Mouse (Mus musculus) liver, postnatal 0 days (tissue): ENCODE data around the gene Prkra. TPM values are rescaled to one million over a fixed set of nuclear protein-coding genes. Genes with fewer than 3 reads are reported as not detected.

Experiments used
- ATAC-seq: fragments of 200-750 bp; cut with Nextera tagmentation; 2 replicates; pipeline ENCODE4 v1.8.0; 2017; ENCODE audit warnings: mild to moderate bottlenecking, moderate library complexity
- DNase-seq: peaks from one replicate; pipeline ENCODE4 v3.0.0-alpha.2; 2016
- H3K27ac ChIP-seq: fragments of 300-500 bp; sonication (generic); 2 replicates; pipeline ENCODE4 v1.5.1; 2014; ENCODE audit warnings: antibody characterized with exemption, moderate library complexity, mild to moderate bottlenecking, low read depth
- H3K27me3 ChIP-seq: fragments of 300-500 bp; sonication (generic); 2 replicates; pipeline ENCODE4 v1.6.1; 2014; ENCODE audit warnings: low read length, control low read depth, mixed read lengths; ENCODE audit not compliant: insufficient read depth
- H3K36me3 ChIP-seq: fragments of 300-500 bp; sonication (generic); replicated peaks from 2 replicates; pipeline ENCODE4 v1.6.1; 2014; ENCODE audit warnings: mild to moderate bottlenecking, control low read depth, low read length, moderate library complexity, mixed read lengths; ENCODE audit not compliant: insufficient read depth
- H3K4me1 ChIP-seq: fragments of 300-500 bp; sonication (generic); 2 replicates; pipeline ENCODE4 v1.6.1; 2014; ENCODE audit warnings: antibody characterized with exemption, mild to moderate bottlenecking, control low read depth; ENCODE audit not compliant: insufficient read depth
- H3K4me2 ChIP-seq: fragments of 300-500 bp; sonication (generic); 2 replicates; pipeline ENCODE4 v1.6.1; 2014; ENCODE audit warnings: low read depth, mild to moderate bottlenecking, low read length, moderate library complexity, mixed read lengths
- H3K4me3 ChIP-seq: fragments of 300-500 bp; sonication (generic); 2 replicates; pipeline ENCODE4 v1.5.1; 2014; ENCODE audit warnings: low read depth, low read length
- H3K9ac ChIP-seq: fragments of 300-500 bp; sonication (generic); replicated peaks from 2 replicates; pipeline ENCODE4 v1.6.1; 2014; ENCODE audit warnings: mild to moderate bottlenecking, moderate library complexity
- H3K9me3 ChIP-seq: fragments of 300-500 bp; sonication (generic); 2 replicates; pipeline ENCODE4 v1.6.1; 2016; ENCODE audit warnings: mild to moderate bottlenecking, control low read depth, low read length, mixed read lengths
- CTCF ChIP-seq: sonication (generic); IDR thresholded peaks from 2 replicates; pipeline ENCODE4 v1.5.1; 2016; ENCODE audit warnings: antibody characterized with exemption, low read depth
- EP300 ChIP-seq: IDR thresholded peaks from 2 replicates; pipeline ENCODE4 v1.6.1; 2016; ENCODE audit warnings: antibody characterized with exemption, low read depth, mild to moderate bottlenecking
- WGBS: fragments of 180-500 bp; shearing (Covaris S2); extraction: QIAGEN DNeasy Blood & Tissue Kit; methylation state at CpG from one replicate; pipeline ENCODE4 v1.1.7; 2014; ENCODE audit not compliant: insufficient replicate concordance; 5-methylcytosine and 5-hydroxymethylcytosine counted together
- polyA plus RNA-seq: library from polyadenylated mRNA; unstranded; fragments of >200 nt; fragmentation: Nextera tagmentation; extraction: Ambion mirVana; gene quantifications from 2 replicates; pipeline ENCODE4 v1.2.1, GENCODE M21; 2015

The Prkra gene
- polyA plus RNA-seq, 1 experiment from 2014 or later: 7.7 TPM

DNA sequence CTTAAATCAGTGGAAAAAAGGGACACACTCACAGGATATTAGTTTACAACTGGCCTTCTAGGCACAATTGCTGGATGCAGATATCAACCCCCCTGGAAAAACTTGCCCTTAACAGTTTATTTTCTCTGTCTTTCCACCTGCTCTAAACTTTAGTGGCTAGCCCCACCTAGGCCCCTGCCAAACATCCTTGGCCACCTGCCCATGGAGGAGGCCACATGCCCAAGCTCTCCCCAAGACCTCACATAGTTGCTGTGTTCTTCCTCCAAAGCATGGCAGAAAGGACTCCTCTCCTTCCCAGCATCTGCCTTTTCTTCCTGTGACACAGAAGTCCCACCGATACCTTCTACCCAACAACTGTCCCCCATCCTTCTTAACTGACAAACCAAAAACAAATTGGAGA, 45.6 kb downstream of the Prkra start:
- no peak overlapping the region for H3K4me2 ChIP-seq
- no peak overlapping the region for H3K9ac ChIP-seq
- H3K27ac ChIP-seq: no peak overlapping the region
- DNase-seq (no peak), ATAC-seq (no peak)
- TF ChIP-seq EP300 (no peak), CTCF (no peak)
- no peaks in the 10 kb centered on the region for H3K4me1 ChIP-seq
- no peaks in the 10 kb centered on the region for H3K27me3 ChIP-seq
- no peaks in the 10 kb centered on the region for H3K9me3 ChIP-seq
- H3K4me3 ChIP-seq: no peak overlapping the region
- 80% methylated on average over 1 of the region's 1 CpGs for WGBS
- H3K36me3 ChIP-seq: no peaks in the 10 kb centered on the region

- H3K9me3 ChIP-seq: no peaks in the 10 kb centered on the region
- H3K4me1 ChIP-seq: no peaks in the 10 kb centered on the region
- no peaks in the 10 kb centered on the region for H3K36me3 ChIP-seq
- DNase-seq (no peak), ATAC-seq (no peak)
- no peak overlapping the region for H3K9ac ChIP-seq
- H3K27me3 ChIP-seq: no peaks in the 10 kb centered on the region
- no peak overlapping the region for H3K27ac ChIP-seq
- H3K4me3 ChIP-seq: no peak overlapping the region
- WGBS: 62% methylated on average over 5 of the region's 5 CpGs
- TF ChIP-seq CTCF (peak; percentile 34; the same call in 1 of the 2 replicates), EP300 (no peak)
- H3K4me2 ChIP-seq: no peak overlapping the region
These were observed 48.6 kb downstream of the Prkra start for GRCm38 (mm10) chr2:76599214-76599613.

- ATAC-seq (no peak), DNase-seq (no peak)
- Histone ChIP-seq H3K36me3 (no peaks in the 10 kb centered on the region), H3K4me2 (no peak overlapping the region), H3K9ac (no peak overlapping the region), H3K4me1 (no peaks in the 10 kb centered on the region), H3K4me3 (no peak overlapping the region), H3K27ac (no peak overlapping the region), H3K27me3 (no peaks in the 10 kb centered on the region), H3K9me3 (no peaks in the 10 kb centered on the region)
- 77% methylated on average over 11 of the region's 11 CpGs for WGBS
- no peak for TF ChIP-seq EP300
- no peak for TF ChIP-seq CTCF
These were observed 50.3 kb downstream of the Prkra start for GRCm38 (mm10) chr2:76597521-76597920.

GRCm38 (mm10) chr2:76592401-76592924, 55.4 kb downstream of the Prkra start:
- no peak for DNase-seq
- Histone ChIP-seq H3K4me2 (no peak overlapping the region), H3K9ac (no peak overlapping the region), H3K36me3 (no peaks in the 10 kb centered on the region), H3K27me3 (no peaks in the 10 kb centered on the region), H3K27ac (no peak overlapping the region), H3K4me1 (no peaks in the 10 kb centered on the region), H3K9me3 (no peaks in the 10 kb centered on the region), H3K4me3 (no peak overlapping the region)
- 55% methylated on average over 3 of the region's 3 CpGs for WGBS
- TF ChIP-seq EP300 (no peak), CTCF (no peak)
- ATAC-seq: no peak

DNA sequence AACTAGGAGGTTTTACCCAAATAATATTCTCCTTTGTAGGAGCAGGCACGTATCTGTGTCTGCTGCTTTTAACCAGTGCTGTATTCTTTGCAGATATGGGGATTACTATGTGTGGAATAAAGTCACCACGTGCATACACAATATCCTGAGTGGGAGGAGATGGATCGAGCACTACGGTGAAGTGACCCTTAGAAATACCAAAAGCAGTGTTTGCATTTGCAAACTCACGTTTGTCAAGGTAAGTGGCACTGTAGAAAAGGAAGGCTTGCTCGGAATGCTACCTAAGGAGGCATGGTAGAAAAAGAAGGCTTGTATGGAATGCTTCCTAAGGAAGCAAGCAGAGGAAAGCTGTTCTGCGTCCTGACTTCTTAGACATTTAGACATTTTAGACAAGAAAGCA, 57.6 kb downstream of the Prkra start:
- H3K9me3 ChIP-seq: no peaks in the 10 kb centered on the region
- WGBS: 75% methylated on average over 7 of the region's 7 CpGs
- H3K4me3 ChIP-seq: no peak overlapping the region

DNA sequence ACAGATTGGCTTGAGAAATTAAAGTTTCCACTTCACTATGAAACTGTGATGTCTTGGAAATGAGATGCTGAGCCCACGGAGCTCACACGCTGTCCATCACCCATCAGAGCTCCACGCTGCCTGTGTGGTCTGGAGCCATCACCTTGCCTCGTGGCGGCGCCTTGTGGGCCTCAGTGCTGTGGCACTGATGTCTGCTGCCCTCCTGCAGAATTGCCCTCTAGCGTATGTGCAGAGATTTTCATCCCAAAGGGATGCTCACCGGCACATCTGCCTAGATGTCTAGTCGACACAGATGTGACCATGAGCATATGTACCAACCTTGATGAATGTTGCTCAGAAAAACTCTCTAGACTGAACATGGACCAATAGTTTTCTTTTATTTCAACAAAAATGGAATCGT, 60.9 kb downstream of the Prkra start:
- Histone ChIP-seq H3K9ac (no peak overlapping the region), H3K4me2 (no peak overlapping the region), H3K4me1 (no peaks in the 10 kb centered on the region), H3K4me3 (no peak overlapping the region), H3K27me3 (no peaks in the 10 kb centered on the region), H3K36me3 (no peaks in the 10 kb centered on the region), H3K27ac (no peak overlapping the region), H3K9me3 (no peaks in the 10 kb centered on the region)
- ATAC-seq: no peak
- no peak for DNase-seq
- 78% methylated on average over 10 of the region's 10 CpGs for WGBS
- TF ChIP-seq EP300 (no peak), CTCF (no peak)

More for the DNA sequence above, 57.6 kb downstream of the Prkra start:
- no peak for DNase-seq
- H3K4me2 ChIP-seq: no peak overlapping the region
- no peaks in the 10 kb centered on the region for H3K27me3 ChIP-seq
- H3K27ac ChIP-seq: no peak overlapping the region
- ATAC-seq: no peak
- no peak overlapping the region for H3K9ac ChIP-seq
- no peaks in the 10 kb centered on the region for H3K36me3 ChIP-seq
- no peaks in the 10 kb centered on the region for H3K4me1 ChIP-seq
- TF ChIP-seq EP300 (no peak), CTCF (no peak)

DNA sequence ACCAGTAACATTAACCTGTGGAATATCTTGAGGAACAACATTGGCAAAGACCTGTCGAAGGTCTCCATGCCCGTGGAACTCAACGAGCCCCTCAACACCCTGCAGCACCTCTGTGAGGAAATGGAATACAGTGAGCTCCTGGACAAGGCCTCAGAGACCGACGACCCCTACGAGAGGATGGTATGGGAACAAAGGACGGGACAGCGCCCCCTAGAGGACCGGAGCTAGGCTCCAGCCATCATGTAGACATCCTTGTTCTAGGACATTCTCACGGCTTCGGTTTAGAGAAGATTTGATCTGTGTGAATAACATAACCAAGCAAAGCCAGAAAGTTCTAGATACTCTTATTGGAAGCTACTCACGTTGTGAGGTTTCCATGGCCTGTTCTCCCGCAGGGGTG, 62.7 kb downstream of the Prkra start:
- H3K9ac ChIP-seq: no peak overlapping the region
- H3K4me2 ChIP-seq: no peak overlapping the region
- ATAC-seq (no peak), DNase-seq (no peak)
- H3K27ac ChIP-seq: no peak overlapping the region
- WGBS: 86% methylated on average over 13 of the region's 13 CpGs
- no peak overlapping the region for H3K4me3 ChIP-seq
- H3K27me3 ChIP-seq: no peaks in the 10 kb centered on the region
- TF ChIP-seq EP300: no peak
- peak; percentile 20 for TF ChIP-seq CTCF
- H3K36me3 ChIP-seq: no peaks in the 10 kb centered on the region
- H3K9me3 ChIP-seq: no peaks in the 10 kb centered on the region
- H3K4me1 ChIP-seq: no peaks in the 10 kb centered on the region

Other genes with a start within 250 kb of the Prkra start
- 0.23 and 0.27 TPM in 2 replicates for gene Osbpl6, start 241.5 kb downstream of the Prkra start, polyA plus RNA-seq
- not detected in 2 replicates for gene Pjvk, start 461 bp upstream of the Prkra start, polyA plus RNA-seq
- 6.5 and 7.9 TPM in 2 replicates for gene Fkbp7, start 25.1 kb upstream of the Prkra start, polyA plus RNA-seq
- 3.8 and 5.0 TPM in 2 replicates for gene Plekha3, start 27.3 kb upstream of the Prkra start, polyA plus RNA-seq